Mouse (Mus musculus): ENCODE data around the gene Cul9.
"Not testable (repeated sequence)": the region's sequence is repeated elsewhere in the genome, so short reads cannot be mapped to it uniquely, and the experiment has no call there.

Gene Cul9

DNA sequence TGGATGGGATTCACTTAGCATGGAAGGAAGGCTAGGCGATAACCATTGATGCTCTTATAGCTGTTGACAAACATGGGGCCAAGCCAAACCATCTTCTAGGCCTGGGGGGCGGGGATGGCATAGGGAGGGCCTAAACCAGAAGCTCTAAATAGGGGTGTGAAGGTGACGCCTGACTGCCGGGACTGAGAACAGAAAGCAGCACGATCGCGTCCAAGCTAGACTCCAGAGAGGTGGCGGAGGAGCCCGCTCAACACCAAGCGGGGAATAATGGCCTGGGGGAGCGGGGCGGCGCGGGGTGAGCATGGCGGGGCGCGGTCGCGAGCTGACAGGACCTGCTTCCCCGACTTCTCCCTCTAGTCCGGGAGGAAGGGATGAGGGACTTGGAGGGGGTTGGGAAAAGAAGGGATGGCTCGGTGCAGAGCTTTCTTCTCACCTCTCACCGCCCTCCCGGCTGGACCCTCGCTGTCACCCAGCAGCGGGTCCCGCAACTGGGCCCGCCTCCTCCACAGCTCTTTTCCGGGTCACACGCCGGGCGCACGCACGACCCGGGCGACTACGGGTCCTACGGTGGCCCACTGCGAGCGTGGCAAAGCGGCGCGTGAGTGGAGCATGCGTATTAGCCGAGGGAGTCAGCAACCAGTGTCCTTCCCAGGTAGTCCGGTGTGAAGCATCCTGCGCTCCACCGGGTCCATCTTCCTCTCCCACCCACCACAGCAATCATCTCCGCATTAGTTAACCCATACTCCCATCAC, at the start of gene Cul9:
Cul9 (minus strand) TSS at position 576 of the 752 bp plus-strand sequence.
- peak; percentile 77 for DNase-seq

DNA sequence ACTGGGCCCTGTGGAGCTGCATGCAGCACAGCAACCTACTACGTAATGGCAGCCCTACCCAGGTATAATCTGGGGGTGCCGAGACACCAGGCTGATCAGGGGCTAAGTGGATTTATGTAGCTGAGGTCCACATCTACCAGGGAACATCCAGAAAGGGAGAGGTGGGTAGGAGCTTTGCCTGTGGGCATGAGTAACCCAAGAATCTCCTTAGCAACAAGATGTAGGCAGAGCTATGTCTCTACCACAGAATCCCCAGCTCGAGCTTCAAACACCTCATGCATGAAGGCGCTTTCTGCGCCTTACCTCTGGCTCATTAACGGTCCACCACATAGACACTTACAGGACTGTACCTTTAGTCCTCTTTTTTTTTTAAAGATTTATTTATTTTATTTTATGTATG, 49.1 kb upstream of the Cul9 start:
- no peak for DNase-seq

DNA sequence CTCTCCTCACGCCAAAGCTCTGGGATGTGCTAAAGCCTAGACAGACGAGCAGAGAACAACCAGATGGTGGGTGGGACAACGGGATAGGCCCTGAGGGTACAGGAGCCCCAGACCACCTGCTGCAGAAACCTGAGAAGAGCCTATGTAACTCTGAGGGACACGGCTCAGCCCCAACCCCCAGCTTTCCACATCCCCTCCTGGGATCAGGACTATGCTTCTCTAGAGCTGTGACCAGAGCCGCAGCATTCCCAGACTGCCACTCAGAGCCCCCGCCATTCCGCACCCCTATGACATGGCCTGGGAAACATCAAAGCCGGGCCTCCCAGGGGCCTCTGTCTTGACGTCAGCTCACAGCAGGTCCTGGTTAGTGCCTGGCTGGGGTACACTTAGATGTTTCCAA, 48.4 kb upstream of the Cul9 start:
- no peak for DNase-seq

DNA sequence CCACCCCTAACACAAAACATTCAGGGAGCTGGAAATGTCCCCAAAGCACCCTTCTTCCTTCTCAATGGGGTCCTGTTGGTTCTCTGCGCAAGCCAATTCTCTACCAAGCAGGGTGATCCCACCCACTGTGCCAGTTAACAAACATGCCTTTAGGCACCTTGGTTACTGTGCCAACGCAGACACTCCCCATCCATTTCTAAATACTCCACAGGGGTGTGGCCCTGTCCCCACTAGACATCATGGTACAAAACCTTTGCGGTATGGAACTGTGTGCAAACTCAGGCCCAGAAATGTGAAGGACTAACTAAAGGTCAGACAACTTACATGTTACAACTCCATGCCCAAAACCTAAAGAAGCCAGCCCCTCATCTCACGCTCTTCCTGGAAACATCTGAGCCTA, 46.9 kb upstream of the Cul9 start:
- DNase-seq = peak; percentile 62

DNA sequence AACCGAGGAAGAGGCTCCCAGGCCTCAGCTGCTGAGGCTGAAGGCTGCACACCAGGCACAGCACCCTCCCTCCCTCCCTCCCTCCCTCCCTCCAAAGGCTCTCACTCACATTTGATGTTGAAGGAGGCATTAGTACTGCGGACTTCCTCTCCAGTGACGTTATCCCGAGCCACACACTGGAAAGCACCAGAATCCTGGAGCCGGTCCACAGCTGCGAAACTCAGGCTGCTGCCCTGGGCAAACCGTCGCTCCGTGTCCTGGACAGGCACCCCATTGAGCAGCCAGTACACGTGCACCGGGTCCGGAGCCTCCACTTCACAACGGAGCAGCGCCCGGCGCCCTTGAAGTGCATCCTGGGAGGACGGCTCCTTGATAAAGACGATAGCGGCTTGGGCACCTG, 45.2 kb upstream of the Cul9 start:
- DNase-seq = peak; percentile 47

DNA sequence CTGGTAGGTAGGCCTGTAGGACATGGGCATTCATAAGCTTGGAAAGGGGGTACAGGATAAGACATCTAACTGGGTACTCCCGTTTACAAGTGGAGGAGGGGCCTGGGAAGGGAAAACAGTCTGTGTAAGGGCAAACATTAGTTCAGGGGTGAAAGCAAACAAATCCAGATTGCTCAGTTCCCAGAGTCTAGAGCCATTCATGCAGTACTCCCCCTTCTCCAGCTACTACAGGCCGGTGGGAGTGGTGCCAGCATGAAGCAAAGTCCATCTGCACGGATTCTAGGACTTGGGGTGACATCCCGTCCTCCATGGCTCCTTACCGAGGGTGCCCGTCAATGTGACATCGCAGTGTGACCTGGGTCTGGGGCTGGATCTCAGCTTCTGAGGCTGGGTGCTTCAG, 44.3 kb upstream of the Cul9 start:
- no peak for DNase-seq

DNA sequence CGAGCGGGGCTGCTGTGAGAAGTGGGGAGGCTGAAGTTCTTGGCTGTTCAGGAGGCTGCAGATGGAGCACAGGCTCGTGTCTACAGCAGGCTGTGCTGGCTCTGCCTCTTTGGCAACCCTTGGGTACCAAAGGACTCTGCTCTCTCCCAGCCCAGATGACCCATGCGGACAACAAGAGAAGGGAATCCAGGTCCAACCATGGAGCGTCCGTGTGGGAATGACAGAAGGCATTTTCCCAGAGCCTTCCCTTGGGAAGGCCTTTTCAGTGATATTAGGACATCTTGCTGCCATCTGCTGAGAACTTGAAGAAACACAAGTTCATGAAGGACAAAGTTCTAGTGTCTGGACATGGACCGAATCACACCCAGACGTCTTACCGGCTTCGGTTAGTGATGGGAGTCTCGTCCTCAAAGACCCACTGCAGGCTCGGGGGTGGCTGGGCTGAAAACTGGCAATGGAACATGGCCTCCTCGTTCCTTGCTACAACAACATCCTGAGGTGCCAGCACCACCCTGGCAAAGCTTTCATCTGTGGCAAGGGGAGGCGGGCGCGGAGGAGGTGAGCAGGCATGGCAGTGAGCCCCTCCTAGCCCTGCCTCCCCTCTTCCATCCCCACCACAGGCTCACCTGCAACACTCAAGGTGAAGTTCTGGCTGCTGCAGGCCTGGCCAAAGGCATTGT, 43.6 kb upstream of the Cul9 start:
- no peak for DNase-seq

DNA sequence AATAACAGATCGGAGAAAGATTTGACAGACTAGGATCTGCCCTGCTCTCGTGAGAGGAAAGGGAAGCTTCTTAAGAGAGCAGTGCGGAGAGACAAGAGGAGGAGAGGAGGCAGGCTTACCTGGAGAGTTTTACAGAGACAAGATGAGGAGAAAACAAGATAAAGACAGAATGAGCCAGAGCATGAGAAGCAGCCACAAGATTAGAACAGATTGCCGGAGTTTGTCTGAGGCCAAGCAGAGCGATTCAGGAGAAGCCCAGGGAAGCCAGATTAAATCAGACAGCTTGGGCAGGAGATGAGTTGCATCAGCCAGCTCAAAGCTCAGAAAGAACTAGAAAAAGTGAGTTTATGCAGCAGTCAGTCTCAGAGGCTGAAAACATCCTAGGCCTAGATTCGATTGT, 42.7 kb upstream of the Cul9 start:
- no peak for DNase-seq

DNA sequence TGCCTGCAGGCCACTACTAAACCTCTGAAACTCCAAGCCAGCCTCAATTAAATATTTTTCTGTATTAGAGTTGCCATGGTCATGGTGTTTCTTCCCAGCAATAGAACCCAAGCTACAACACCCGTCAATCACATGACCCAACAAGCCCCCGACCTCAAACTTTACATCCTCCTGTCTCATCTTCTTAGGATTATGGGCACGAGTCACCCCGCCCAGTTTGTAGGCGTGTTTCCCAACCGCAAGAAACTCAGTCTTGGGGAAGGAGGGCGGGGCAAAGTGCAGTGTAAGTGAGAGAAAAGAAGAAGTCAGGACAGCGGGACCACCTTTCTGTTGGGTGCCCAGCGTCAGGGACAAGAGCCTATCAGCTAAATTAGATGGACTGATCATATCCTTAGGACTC, 42.0 kb upstream of the Cul9 start:
- no peak for DNase-seq

DNA sequence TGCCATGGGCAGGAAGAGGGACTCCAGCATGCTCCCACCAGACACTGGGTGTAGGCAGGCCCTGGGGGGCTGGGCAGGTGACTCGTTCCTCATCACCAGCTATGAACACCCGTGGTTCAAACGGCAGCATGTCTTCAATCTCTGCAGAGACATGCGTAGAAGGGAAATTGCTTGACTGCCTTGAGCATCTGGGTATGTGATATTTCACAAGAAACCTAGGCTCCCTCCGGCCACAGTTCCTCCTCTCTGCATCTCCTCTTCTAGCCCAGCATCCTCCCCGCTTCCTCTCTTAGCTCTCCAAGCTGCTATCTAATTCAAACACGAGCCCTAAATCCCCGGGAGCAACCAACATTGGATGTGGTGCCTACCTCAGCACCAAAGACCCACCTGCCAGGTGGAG, 40.1 kb upstream of the Cul9 start:
- no peak for DNase-seq

DNA sequence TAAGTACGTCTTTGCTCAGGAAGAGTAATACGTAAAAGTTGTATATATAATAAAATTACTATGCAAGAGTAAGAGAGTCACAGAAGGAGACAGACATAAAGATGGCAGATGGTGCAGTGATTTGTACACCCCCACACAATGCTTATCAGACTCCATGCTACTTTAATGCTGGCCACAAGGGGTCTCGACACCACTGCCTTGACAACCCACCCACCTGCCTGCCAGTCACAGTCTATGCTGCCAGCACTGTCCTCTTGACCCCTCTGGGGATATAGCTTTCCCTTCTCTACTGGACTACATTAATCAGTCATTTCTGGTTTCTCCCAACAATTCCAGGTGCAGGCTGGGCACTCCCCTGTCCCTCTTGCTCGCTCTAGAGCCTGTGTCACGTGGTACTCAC, 32.5 kb upstream of the Cul9 start:
- no peak for DNase-seq

DNA sequence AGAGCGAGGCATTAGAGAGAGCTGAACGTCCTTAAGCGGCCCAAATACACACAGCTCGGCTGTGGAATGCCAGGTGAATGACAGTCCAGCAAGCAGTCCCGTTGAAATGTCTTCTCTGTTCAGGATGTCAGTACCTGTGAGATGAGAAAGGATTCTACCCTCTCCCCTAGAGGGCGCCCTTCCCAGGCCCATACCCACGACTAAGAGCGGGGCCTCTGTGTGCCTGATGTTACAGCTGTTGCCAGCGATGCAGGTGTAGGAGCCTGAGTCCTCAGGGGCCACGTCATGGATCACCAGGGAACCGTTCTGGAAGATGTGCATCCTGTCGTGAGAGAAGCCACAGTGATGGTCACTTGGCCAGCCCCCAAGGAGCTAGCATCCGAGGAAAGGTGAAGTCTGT, 29.9 kb upstream of the Cul9 start:
- DNase-seq = peak; percentile 57

DNA sequence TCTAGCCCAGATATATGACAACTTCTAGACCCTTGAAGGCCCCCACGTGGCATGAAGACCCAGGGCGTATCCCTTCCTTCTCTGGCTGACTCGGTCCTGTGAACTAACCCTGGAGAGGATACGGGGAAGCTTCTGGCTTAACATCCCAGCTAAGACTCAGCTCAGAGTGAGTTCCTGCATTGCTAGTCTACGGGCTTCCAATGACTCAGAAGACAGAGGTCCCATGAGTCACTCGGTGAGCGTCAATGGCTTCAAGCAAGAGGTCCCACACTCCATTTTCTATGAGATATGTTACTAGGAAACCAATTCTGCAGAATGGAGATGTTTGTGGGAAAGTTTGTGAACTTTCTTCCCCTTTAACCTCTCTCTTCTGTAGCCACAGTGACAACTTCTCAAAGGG, 28.3 kb upstream of the Cul9 start:
- DNase-seq = no peak

DNA sequence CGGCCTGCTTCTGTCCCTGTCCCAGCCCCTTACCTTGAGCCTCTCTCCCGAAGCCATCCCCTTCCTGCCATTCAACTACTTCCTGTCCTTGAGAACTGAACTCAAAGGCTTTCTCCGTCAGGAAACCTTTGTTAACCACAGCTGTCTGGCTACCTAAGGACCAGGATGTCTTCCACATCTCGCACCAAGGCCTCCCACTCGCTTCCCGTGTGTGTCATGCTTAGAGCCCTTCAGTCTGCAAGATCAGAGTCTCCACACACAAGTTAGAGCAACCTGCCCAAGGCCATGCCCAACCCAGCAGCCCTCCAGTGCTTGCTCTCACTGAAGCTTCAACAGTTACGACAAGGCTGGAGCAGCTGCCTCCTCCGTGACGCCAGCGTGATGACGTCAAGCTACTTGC, 24.8 kb upstream of the Cul9 start:
- no peak for DNase-seq

DNA sequence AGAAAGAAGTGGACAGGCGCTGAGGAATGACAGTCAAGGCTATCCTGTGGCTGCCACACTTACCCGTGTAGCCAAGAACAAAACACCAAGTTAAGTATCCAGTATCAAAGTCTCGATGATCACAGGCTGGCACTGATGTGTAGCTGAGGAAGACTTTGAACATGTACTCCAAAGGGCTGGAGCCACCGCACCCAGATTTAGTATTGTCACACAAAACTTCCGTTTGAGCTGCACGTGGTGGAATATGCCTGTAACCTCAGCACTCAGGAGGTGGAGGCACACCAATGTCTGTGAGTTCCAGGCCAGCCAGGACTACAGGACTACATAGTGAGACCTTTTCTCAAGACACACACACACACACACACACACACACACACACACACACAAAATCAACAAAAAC, 13.0 kb upstream of the Cul9 start:
- DNase-seq = no peak

DNA sequence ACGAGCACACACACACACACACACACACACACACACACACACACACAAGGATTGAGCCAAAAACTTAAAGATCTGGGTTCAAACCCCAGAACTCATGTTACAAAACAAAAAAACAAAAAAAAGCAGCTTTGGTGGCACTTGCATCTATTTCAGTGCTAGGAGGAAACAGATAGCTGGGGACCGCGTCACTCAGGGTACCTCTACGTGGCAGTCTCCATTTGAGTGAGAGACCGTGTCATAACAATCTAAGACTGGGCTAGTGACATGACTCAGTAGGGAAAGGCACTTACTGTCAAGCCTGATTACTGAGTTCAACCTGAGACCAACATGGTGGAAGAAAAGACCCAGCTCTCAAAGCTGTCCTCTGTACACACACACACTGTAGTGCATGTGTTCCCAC, 12.0 kb upstream of the Cul9 start:
- DNase-seq = no peak

DNA sequence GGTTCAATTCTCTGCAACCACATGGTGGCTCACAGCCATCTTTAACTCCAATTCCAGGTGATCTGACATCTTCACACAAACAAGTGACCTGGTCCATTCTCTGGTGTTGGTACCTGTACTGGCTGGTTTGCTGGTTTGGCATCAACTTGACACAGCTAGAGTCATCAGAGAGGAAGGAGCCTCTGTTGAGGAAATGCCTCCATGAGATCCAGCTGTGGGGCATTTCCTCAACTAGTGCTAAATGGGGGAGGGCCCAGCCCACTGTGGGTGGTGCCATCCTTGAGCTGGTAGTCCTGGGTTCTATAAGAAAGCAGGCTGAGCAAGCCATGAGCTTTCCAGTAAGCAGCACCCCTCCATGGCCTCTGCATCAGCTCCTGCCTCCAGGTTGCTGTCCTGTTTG, 11.1 kb upstream of the Cul9 start:
- not testable (repeated sequence) for DNase-seq

DNA sequence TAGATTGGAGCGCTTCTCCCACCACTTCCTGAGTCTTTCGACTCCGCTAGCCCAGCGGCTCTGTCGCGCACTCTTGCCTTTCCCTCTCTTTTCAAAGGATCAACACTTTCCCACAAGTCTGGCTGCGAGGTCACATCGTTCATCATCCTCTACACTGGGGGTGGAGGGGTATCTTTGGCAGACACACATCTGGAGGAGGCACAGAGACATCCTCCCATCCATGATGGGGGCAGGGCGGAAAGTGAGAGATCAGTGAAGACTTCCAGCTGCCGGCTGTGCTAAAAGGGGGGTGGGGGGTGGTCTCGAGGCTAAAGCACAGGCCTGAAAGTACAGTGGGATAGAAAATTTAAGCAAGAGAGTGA, 10.4 kb upstream of the Cul9 start:
- peak; percentile 39 for DNase-seq

DNA sequence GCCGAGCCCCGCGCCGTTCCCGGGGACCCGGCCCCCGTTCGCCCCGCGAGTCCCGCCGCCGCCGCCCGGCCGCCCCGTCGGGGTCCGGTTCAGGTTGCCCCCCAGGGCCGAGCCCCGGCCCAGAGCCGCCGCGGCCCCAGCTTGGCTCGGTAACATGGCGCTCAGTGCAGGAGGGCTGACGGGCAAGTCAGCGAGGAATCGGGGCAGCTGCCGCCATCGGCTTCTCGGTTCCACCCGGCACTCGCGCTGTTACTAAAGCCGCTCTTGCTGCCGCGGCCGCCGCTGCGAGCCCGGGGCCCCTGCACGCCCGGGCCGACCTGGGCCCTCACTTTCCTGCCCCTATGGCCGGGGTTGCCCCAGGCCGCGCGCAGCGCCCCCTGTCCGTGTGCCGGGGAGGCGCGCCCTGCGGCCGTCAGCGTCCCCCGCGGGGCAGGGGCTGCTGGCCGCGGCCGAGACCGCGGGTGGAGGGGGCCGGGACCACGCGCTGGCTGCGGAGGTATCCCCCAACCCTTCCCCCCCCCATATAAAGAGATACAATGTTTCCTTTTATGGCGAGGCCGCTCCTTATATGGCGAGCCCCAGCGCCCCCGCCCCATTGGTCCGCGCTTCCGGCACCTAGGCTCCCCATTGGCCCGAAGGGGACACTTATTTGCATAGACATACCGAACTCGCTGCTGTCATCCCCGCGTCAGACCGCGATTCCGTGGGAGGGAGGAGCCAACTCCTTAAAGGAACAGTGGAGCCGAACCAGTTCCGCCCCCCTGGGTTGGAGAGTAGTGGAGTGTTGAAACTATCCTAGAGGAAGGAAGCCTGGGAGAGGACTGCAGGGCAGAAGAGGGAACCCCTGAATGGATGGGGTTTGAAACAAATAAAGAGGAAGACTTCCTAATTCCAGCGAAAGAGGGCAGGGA, 9.7 kb upstream of the Cul9 start, which contains the start of gene Srf:
Srf (minus strand) TSS at position 503 of the 911 bp plus-strand sequence.
- DNase-seq = peak; percentile 99

DNA sequence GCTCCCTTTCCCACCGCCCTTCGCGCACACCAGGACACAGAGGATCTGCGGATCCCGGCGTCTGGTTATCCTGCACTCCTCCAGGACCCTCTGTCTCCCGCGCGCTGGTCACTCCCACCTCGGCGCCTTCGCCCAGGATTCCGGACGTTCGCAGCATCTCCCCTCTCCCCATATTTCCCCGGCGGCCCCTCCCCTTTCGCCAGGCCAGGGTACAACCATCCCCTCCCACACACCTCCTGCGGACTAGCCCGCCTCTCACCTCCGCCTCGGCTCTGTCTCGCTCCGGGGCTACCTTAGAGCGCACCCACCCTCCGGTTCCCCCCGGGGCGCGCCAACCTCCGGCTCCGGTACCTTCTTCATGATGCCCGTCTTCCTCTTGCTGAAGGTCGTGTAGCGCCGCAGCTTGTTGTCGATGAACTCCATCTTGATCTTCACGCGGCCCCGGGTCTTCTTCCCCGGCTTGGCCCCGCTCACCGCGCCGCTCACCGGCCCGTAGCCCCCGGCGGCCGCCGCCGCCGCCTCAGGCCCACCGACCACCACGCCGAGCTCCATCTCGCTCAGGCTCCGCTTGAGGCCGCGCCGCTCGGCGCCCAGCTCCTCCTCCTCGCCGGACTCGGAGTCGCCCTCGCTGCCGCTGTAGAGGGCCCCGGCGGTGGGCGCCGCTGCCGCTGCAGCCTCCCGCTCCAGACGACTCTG, 8.9 kb upstream of the Cul9 start:
- peak; percentile 24 for DNase-seq

DNA sequence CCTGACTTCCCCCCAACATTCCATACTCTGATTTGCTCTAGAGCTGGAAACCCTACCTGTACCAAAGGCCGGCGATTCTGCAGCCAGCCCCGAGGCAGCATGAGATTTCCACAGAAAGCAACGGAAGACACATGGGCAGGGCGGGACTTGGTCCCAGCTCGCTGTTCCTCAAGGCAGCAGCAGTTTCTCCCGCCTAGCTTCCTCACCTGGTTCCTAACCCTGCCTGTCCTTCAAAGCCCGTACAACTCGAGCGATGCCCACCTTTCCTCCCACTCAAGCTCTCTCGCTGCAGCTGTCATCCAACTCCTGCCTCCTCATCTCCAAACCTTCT, 8.4 kb upstream of the Cul9 start:
- DNase-seq = peak; percentile 49

DNA sequence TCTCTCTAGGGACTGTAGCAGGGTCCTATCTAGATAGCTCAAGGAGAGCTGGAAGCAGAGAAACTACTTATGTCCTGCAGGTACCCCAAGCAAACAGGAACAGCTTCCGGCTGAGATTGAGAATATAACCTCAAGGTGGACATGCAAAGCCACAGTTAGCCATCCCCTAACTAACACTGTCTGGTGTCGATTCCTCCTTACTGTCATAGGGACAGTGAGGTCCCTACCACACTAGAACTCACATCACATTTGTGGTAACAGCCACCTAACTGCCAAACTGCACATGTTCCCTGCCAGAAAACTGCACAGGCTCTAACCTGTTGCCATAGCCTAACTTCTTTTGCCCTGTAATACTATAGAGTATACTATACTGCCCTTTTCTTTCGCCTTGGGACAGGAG, 7.7 kb upstream of the Cul9 start:
- DNase-seq = no peak

DNA sequence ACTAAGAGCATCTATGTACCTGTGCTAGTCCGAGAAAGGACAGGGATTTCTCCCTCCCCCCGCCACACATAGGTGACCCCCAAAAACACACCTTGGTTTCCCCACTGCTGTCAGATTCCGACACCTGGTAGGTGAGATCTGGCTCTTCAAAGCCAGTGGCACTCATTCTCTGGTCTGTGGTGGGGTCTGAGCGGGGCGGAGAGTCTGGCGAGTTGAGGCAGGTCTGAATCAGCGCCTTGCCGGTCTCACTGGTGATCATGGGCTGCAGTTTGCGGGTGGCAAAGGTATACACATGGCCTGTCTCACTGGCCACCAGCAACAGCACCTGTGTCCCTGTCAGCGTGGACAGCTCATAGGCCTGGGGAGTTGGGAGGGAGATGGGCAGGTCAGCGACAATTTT, 7.3 kb upstream of the Cul9 start:
- DNase-seq = no peak

Measured in lung, postnatal 36 days (tissue).